ENCODE assay signal across 8 mouse cellular contexts in the genomic region with DNA sequence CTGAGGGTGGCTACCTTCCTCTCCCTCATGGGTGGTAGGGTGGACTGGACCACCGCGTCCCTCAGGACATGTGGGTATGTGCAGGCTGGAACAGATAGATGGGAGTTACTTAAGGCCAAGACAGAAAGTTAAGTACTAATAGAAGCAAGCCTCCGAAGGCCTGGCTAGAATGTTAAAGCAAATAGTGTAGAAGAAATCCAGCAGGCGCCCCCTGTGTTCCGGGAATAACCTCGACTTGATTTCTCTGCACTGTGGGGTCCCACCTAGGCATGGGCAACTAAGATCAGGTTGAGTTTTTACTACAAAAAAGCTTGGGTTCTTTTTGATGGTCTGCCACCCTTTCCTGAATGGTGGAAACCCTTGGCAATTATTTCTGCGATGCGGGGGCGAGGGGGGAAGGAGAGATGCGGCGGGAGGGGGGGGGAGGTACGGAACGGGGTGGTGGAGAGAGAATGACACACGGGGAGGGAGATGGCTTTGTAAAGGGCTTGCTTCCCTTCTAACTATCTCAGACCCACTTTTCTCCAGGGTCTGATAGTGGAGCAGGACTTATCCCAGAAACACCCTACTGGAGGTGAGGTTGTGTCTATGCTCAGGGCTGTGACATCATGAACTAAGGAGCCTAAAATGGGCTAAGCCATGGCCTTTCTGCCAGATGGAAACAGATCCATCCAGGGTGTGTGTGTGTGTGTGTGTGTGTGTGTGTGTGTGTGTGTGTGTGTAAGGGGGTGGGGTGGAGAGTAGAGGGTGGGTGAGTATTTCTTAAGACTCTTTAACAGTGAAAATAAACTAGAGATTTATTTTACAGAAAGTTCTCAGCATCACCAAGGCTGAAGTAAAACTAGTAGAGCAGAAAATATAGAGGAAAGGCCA. TPM values are rescaled to one million over a fixed set of nuclear protein-coding genes. Genes with fewer than 3 reads are reported as not detected.
DNase-seq lines count a peak whose midpoint lies in the region; ATAC-seq lines count a peak whose summit lies in the region.

No protein-coding gene starts in this region.

- H3K4me2 ChIP-seq in heart, embryonic 13.5 days, result no peak overlapping the region
- H3K4me2 ChIP-seq in embryonic facial prominence, embryonic 15.5 days (replicated peaks), result peak overlapping the region; percentile 32; the same call in 1 of the 2 replicates
- peak overlapping the region; percentile 49 for H3K4me2 ChIP-seq in limb, embryonic 13.5 days (replicated peaks)

- H3K4me3 ChIP-seq in heart, embryonic 13.5 days, result no peak overlapping the region
- no peak overlapping the region for H3K4me3 ChIP-seq in embryonic facial prominence, embryonic 15.5 days (replicated peaks)
- no peak overlapping the region for H3K4me3 ChIP-seq in limb, embryonic 13.5 days

- peak overlapping the region; percentile 12 for H3K27ac ChIP-seq in heart, embryonic 13.5 days (replicated peaks)
- H3K27ac ChIP-seq in embryonic facial prominence, embryonic 15.5 days (replicated peaks), result peak overlapping the region; percentile 85
- peak overlapping the region; percentile 79 for H3K27ac ChIP-seq in limb, embryonic 13.5 days

- WGBS in heart, embryonic 13.5 days, result 85% methylated on average over 14 of the region's 14 CpGs
- 76% methylated on average over 14 of the region's 14 CpGs for whole genome bisulfite sequencing in embryonic facial prominence, embryonic 15.5 days
- 83% methylated on average over 14 of the region's 14 CpGs for WGBS in limb, embryonic 13.5 days

- no peak for DNase-seq in heart, postnatal 25 days (ENCODE audit: low spot score)
- DNase-seq in Muller cell, postnatal 12 days (ENCODE audit: inconsistent ontology term), result peak; percentile 66
- no peak for DNase-seq in thymus, postnatal 25 days
- DNase-seq in spleen, adult 12 weeks (ENCODE audit: low spot score), result no peak
- no peak for DNase-seq in urinary bladder, postnatal 10 days (ENCODE audit: low spot score)

- no peak for ATAC-seq in heart, embryonic 13.5 days (ENCODE audit: extremely low read depth, insufficient number of reproducible peaks, low FRiP score, low TSS enrichment)
- no peak for ATAC-seq in embryonic facial prominence, embryonic 15.5 days (ENCODE audit: insufficient number of reproducible peaks, low FRiP score, low TSS enrichment, low read depth)
- ATAC-seq in limb, embryonic 13.5 days (ENCODE audit: low FRiP score, low read depth), result peak; percentile 46

- no peak overlapping the region for H3K9ac ChIP-seq in heart, embryonic 13.5 days
- no peak overlapping the region for H3K9ac ChIP-seq in embryonic facial prominence, embryonic 15.5 days
- no peak overlapping the region for H3K9ac ChIP-seq in limb, embryonic 13.5 days

- no peaks in the 10 kb centered on the region for H3K9me3 ChIP-seq in heart, embryonic 13.5 days
- H3K9me3 ChIP-seq in embryonic facial prominence, embryonic 15.5 days (replicated peaks), result no peaks in the 10 kb centered on the region
- H3K9me3 ChIP-seq in limb, embryonic 13.5 days, result no peaks in the 10 kb centered on the region

- peaks cover 56% of the 10 kb centered on the region for H3K4me1 ChIP-seq in heart, embryonic 13.5 days
- peaks cover 54% of the 10 kb centered on the region for H3K4me1 ChIP-seq in embryonic facial prominence, embryonic 15.5 days
- H3K4me1 ChIP-seq in limb, embryonic 13.5 days, result peaks cover 50% of the 10 kb centered on the region

- H3K27me3 ChIP-seq in heart, embryonic 13.5 days (replicated peaks), result no peaks in the 10 kb centered on the region
- no peaks in the 10 kb centered on the region for H3K27me3 ChIP-seq in embryonic facial prominence, embryonic 15.5 days
- H3K27me3 ChIP-seq in limb, embryonic 13.5 days, result no peaks in the 10 kb centered on the region

- intact Hi-C loops in heart, postnatal 25 days (cut with DNase I), result no loop called here

- H3K36me3 ChIP-seq in heart, embryonic 13.5 days, result peaks cover 78% of the 10 kb centered on the region
- H3K36me3 ChIP-seq in embryonic facial prominence, embryonic 15.5 days, result no peaks in the 10 kb centered on the region
- no peaks in the 10 kb centered on the region for H3K36me3 ChIP-seq in limb, embryonic 13.5 days

RNA-seq across cellular contexts. Expression of gene Pdcd4, which starts 40.0 kb away (rescaled TPM):
- polyA plus RNA-seq in heart, embryonic 13.5 days (2015; fragmentation: Nextera tagmentation; extraction: Ambion mirVana), result 34.4 and 34.6 TPM in 2 replicates
- total RNA-seq in heart, postnatal 25 days (2021), result 10 to 100 TPM; 20.9 to 25.1 TPM
- polyA plus RNA-seq in embryonic facial prominence, embryonic 15.5 days (2015; fragmentation: Nextera tagmentation; extraction: Ambion mirVana), result 111 and 122 TPM in 2 replicates
- polyA plus RNA-seq in limb, embryonic 13.5 days (2015; fragmentation: Nextera tagmentation; extraction: Ambion mirVana), result 119 and 120 TPM in 2 replicates

Comparison
In these comparisons a context has a peak if more than half of its experiments do, and no peak if none do; other contexts are left out.
1. H3K27ac ChIP-seq: peak in every context shown above with its lines; median percentile 85 in embryonic facial prominence, embryonic 15.5 days; 79 in limb, embryonic 13.5 days; 12 in heart, embryonic 13.5 days.